Mouse (Mus musculus) MEL (cell line): Measurements from ENCODE around the gene Cgref1. TPM values are rescaled to one million over a fixed set of nuclear protein-coding genes. Genes with fewer than 3 reads are reported as not detected.

Experiments
- DNase-seq: peaks from one replicate; pipeline ENCODE4 v3.0.0; 2011; ENCODE audit warnings: low read depth, low spot score
- H3K27ac ChIP-seq: 2 replicates; pipeline ENCODE4 v1.5.1; 2012; ENCODE audit warnings: low read depth, mild to moderate bottlenecking, control low read depth, low read length, moderate library complexity; ENCODE audit not compliant: control insufficient read depth
- H3K27me3 ChIP-seq, 2 experiments: fragments of 150-350 bp in 1 of 2; sonication (generic) in 1 of 2; 2 replicates each; pipeline ENCODE4 v1.6.1; 2012; ENCODE audit warnings: low read length in 2 of 2, mild to moderate bottlenecking in 2 of 2, improper control_type of control experiment in 1 of 2, moderate library complexity in 1 of 2; ENCODE audit not compliant: insufficient read depth in 2 of 2, control insufficient read depth in 1 of 2
- H3K36me3 ChIP-seq, 2 experiments: 2 replicates each; pipeline ENCODE4 v1.6.1; 2012 to 2014; ENCODE audit warnings: low read length in 2 of 2, improper control_type of control experiment in 1 of 2, inconsistent platforms in 1 of 2, mild to moderate bottlenecking in 1 of 2; ENCODE audit not compliant: insufficient read depth in 2 of 2, control insufficient read depth in 1 of 2
- H3K4me1 ChIP-seq, 2 experiments: fragments of 150-350 bp in 1 of 2; sonication (generic) in 1 of 2; 2 replicates each; pipeline ENCODE4 v1.6.1; 2012; ENCODE audit warnings: low read length in 2 of 2, improper control_type of control experiment in 1 of 2, mild to moderate bottlenecking in 1 of 2; ENCODE audit not compliant: insufficient read depth in 2 of 2, control insufficient read depth in 1 of 2
- H3K4me3 ChIP-seq, 2 experiments: fragments of 150-350 bp in 1 of 2; sonication (generic) in 1 of 2; 2 replicates each; pipeline ENCODE4 v1.5.1; 2012; ENCODE audit warnings: low read depth in 2 of 2, low read length in 2 of 2, mild to moderate bottlenecking in 2 of 2, moderate library complexity in 2 of 2, control low read depth in 1 of 2, improper control_type of control experiment in 1 of 2; ENCODE audit not compliant: control insufficient read depth in 1 of 2, insufficient read depth in 1 of 2
- H3K79me2 ChIP-seq: 2 replicates; pipeline ENCODE4 v1.6.1; 2012; ENCODE audit warnings: mild to moderate bottlenecking, low read length, moderate library complexity; ENCODE audit not compliant: control insufficient read depth, poor library complexity, insufficient read depth
- H3K9ac ChIP-seq: 2 replicates; pipeline ENCODE4 v1.6.1; 2012; ENCODE audit warnings: low read depth, mild to moderate bottlenecking, control low read depth, low read length, moderate library complexity; ENCODE audit not compliant: control insufficient read depth, poor library complexity, severe bottlenecking
- H3K9me3 ChIP-seq: fragments of 150-350 bp; sonication (generic); replicated peaks from 2 replicates; pipeline ENCODE4 v1.6.1; 2012; ENCODE audit warnings: mild to moderate bottlenecking, low read length, improper control_type of control experiment, moderate library complexity; ENCODE audit not compliant: insufficient read depth
- BHLHE40 ChIP-seq: IDR thresholded peaks from 2 replicates; pipeline ENCODE4 v1.6.1; 2012; ENCODE audit warnings: low read depth, mild to moderate bottlenecking, inconsistent platforms, low read length, improper control_type of control experiment, borderline replicate concordance
- CHD2 ChIP-seq: IDR thresholded peaks from 2 replicates; pipeline ENCODE4 v1.6.1; 2011; ENCODE audit warnings: low read length, improper control_type of control experiment
- E2F4 ChIP-seq: IDR thresholded peaks from 2 replicates; pipeline ENCODE4 v1.6.1; 2011; ENCODE audit warnings: low read depth, low read length, improper control_type of control experiment, borderline replicate concordance
- ELF1 ChIP-seq: IDR thresholded peaks from 2 replicates; pipeline ENCODE4 v1.6.1; 2014; ENCODE audit warnings: low read depth, mild to moderate bottlenecking, inconsistent platforms, low read length, improper control_type of control experiment, moderate library complexity
- GABPA ChIP-seq: IDR thresholded peaks from 2 replicates; pipeline ENCODE4 v1.6.1; 2012; ENCODE audit warnings: low read depth, mild to moderate bottlenecking, inconsistent platforms, low read length, improper control_type of control experiment, moderate library complexity
- HCFC1 ChIP-seq: IDR thresholded peaks from 2 replicates; pipeline ENCODE4 v1.6.1; 2012; ENCODE audit warnings: low read depth, mild to moderate bottlenecking, inconsistent platforms, low read length, improper control_type of control experiment, moderate library complexity
- KAT2A ChIP-seq: conservative IDR thresholded peaks from 2 replicates; pipeline ENCODE4 v1.6.1; 2012; ENCODE audit warnings: low read depth, low read length, improper control_type of control experiment, inconsistent platforms
- MAFK ChIP-seq: IDR thresholded peaks from 2 replicates; pipeline ENCODE4 v1.6.1; 2011; ENCODE audit warnings: low read depth, mild to moderate bottlenecking, low read length, improper control_type of control experiment, borderline replicate concordance
- MAX ChIP-seq: IDR thresholded peaks from 2 replicates; pipeline ENCODE4 v1.6.1; 2011; ENCODE audit warnings: low read length, improper control_type of control experiment
- MAZ ChIP-seq: IDR thresholded peaks from 2 replicates; pipeline ENCODE4 v1.6.1; 2012; ENCODE audit warnings: low read depth, mild to moderate bottlenecking, inconsistent platforms, low read length, improper control_type of control experiment
- MYB ChIP-seq: IDR thresholded peaks from 2 replicates; pipeline ENCODE4 v1.6.1; 2011; ENCODE audit warnings: mild to moderate bottlenecking, low read depth, low read length, improper control_type of control experiment
- MYC ChIP-seq: IDR thresholded peaks from 2 replicates; pipeline ENCODE4 v1.6.1; 2011; ENCODE audit warnings: low read depth, mild to moderate bottlenecking, low read length, improper control_type of control experiment, moderate library complexity
- POLR2A ChIP-seq, 2 experiments: IDR thresholded peaks; 2 replicates each; pipeline ENCODE4 v1.6.1; 2011 to 2012; ENCODE audit warnings: low read length in 2 of 2, mild to moderate bottlenecking in 2 of 2, control low read depth in 1 of 2, improper control_type of control experiment in 1 of 2, low read depth in 1 of 2, moderate library complexity in 1 of 2; ENCODE audit not compliant: control insufficient read depth in 1 of 2, insufficient read depth in 1 of 2, poor library complexity in 1 of 2
- RCOR1 ChIP-seq: IDR thresholded peaks from 2 replicates; pipeline ENCODE4 v1.6.1; 2012; ENCODE audit warnings: low read depth, mild to moderate bottlenecking, inconsistent platforms, low read length, improper control_type of control experiment
- TAL1 ChIP-seq: IDR thresholded peaks from 2 replicates; pipeline ENCODE4 v1.6.1; 2012; ENCODE audit warnings: mild to moderate bottlenecking, inconsistent platforms, low read length, moderate library complexity, mixed read lengths
- TBP ChIP-seq: IDR thresholded peaks from 2 replicates; pipeline ENCODE4 v1.8.0; 2011; ENCODE audit warnings: low read depth, low read length, improper control_type of control experiment
- UBTF ChIP-seq: IDR thresholded peaks from 2 replicates; pipeline ENCODE4 v1.6.1; 2012; ENCODE audit warnings: low read depth, mild to moderate bottlenecking, inconsistent platforms, low read length, improper control_type of control experiment, moderate library complexity, borderline replicate concordance; ENCODE audit not compliant: insufficient read depth
- USF2 ChIP-seq, 2 experiments: IDR thresholded peaks; 2 replicates each; pipeline ENCODE4 v1.6.1; 2011 to 2012; ENCODE audit warnings: improper control_type of control experiment in 2 of 2, low read length in 2 of 2, borderline replicate concordance in 1 of 2, inconsistent platforms in 1 of 2, low read depth in 1 of 2, mild to moderate bottlenecking in 1 of 2; ENCODE audit not compliant: insufficient read depth in 1 of 2
- ZC3H11A ChIP-seq: IDR thresholded peaks from 2 replicates; pipeline ENCODE4 v1.6.1; 2012; ENCODE audit warnings: low read depth, mild to moderate bottlenecking, inconsistent platforms, low read length, improper control_type of control experiment
- ZKSCAN1 ChIP-seq: IDR thresholded peaks from 2 replicates; pipeline ENCODE4 v1.6.1; 2012; ENCODE audit warnings: low read depth, mild to moderate bottlenecking, inconsistent platforms, low read length, improper control_type of control experiment, moderate library complexity
- ZNF384 ChIP-seq: IDR thresholded peaks from 2 replicates; pipeline ENCODE4 v1.6.1; 2012; ENCODE audit warnings: low read depth, mild to moderate bottlenecking, inconsistent platforms, low read length, improper control_type of control experiment
- polyA plus RNA-seq, 2 experiments: library from polyadenylated mRNA; stranded (reverse) in 1 of 2; unstranded in 1 of 2; fragments of >175 nt in 1 of 2; fragments of >200 nt in 1 of 2; gene quantifications; 2 replicates each; pipeline versions ENCODE4 v1.2.1 to v1.2.4; 2012; ENCODE audit warnings: low replicate concordance in 2 of 2, low read depth in 1 of 2; ENCODE audit not compliant: insufficient read length in 2 of 2, insufficient read depth in 1 of 2, missing spikeins in 1 of 2
- total RNA-seq: library from RNA; depleted of rRNA; stranded (reverse); fragments of 300-350 nt; gene quantifications from 2 replicates; pipeline ENCODE4 v1.2.3, GENCODE M21; 2012

Cgref1 gene
- total and polyA plus RNA-seq, 3 experiments = 1.4 TPM; not detected in 2

- Histone ChIP-seq H3K4me3 (no peak overlapping the region), H3K9me3 (no peaks in the 10 kb centered on the region), H3K9ac (no peak overlapping the region), H3K36me3 (peaks cover 0 to 2% of the 10 kb centered on the region in 2 experiments; a peak in 1 of 4 replicates), H3K79me2 (peaks cover 2% of the 10 kb centered on the region; the same call in 1 of the 2 replicates), H3K4me1 (peaks cover 0 to 7% of the 10 kb centered on the region in 2 experiments; a peak in 1 of 4 replicates), H3K27me3 (no peaks in the 10 kb centered on the region), H3K27ac (no peak overlapping the region)
- TF ChIP-seq HCFC1 (peak; percentile 92), ZNF384 (no peak), MYC (0 out of 2 replicates have a peak, but pooled peaks have one; percentile 34), MYB (no peak), KAT2A (peak; percentile 62), TBP (no peak)
- peak; percentile 41 for DNase-seq
Measured at GRCm38 (mm10) chr5:30927945-30928529, 17.4 kb downstream of the Cgref1 start.

- Histone ChIP-seq H3K4me3 (no peak overlapping the region), H3K27me3 (no peaks in the 10 kb centered on the region), H3K4me1 (peaks cover 5 to 8% of the 10 kb centered on the region in 2 experiments; a peak in 2 of 4 replicates), H3K27ac (no peak overlapping the region), H3K36me3 (peaks cover 0 to 2% of the 10 kb centered on the region in 2 experiments; a peak in 1 of 4 replicates), H3K9me3 (no peaks in the 10 kb centered on the region)
- DNase-seq = no peak
- TF ChIP-seq MAFK (no peak), GABPA (no peak), ELF1 (no peak), MAX (no peak), CHD2 (no peak), RCOR1 (no peak), UBTF (no peak), MYB (no peak), E2F4 (no peak), MYC (no peak), POLR2A (IDR thresholded peaks at IDR 0.05; ENCODE audit: control insufficient read depth in 1 of 2, insufficient read depth in 1 of 2, low read depth in 1 of 2, low read length in 2 of 2, poor library complexity in 1 of 2) (no peak), USF2 (IDR thresholded peaks at IDR 0.05; ENCODE audit: borderline replicate concordance in 1 of 2, insufficient read depth in 1 of 2, low read depth in 1 of 2, low read length in 2 of 2) (no peak), BHLHE40 (no peak), ZKSCAN1 (no peak), MAZ (no peak), TAL1 (no peak), ZC3H11A (no peak)
- TF ChIP-seq, all 39 proteins: peak for 0
- peaks cover 14% of the 10 kb centered on the region for H3K79me2 ChIP-seq
- no peak overlapping the region for H3K9ac ChIP-seq
Measured at GRCm38 (mm10) chr5:30926073-30926472, 19.3 kb downstream of the Cgref1 start.
